Mouse (Mus musculus) ES-CJ7 (cell line): Measurements from ENCODE around the gene Man2b1.
"Not testable (repeated sequence)": the region's sequence is repeated elsewhere in the genome, so short reads cannot be mapped to it uniquely, and the experiment has no call there.

Source experiments
- DNase-seq: peaks from one replicate; pipeline ENCODE4 v3.0.0; 2011; ENCODE audit warnings: low read depth, low spot score

Gene Man2b1

DNA sequence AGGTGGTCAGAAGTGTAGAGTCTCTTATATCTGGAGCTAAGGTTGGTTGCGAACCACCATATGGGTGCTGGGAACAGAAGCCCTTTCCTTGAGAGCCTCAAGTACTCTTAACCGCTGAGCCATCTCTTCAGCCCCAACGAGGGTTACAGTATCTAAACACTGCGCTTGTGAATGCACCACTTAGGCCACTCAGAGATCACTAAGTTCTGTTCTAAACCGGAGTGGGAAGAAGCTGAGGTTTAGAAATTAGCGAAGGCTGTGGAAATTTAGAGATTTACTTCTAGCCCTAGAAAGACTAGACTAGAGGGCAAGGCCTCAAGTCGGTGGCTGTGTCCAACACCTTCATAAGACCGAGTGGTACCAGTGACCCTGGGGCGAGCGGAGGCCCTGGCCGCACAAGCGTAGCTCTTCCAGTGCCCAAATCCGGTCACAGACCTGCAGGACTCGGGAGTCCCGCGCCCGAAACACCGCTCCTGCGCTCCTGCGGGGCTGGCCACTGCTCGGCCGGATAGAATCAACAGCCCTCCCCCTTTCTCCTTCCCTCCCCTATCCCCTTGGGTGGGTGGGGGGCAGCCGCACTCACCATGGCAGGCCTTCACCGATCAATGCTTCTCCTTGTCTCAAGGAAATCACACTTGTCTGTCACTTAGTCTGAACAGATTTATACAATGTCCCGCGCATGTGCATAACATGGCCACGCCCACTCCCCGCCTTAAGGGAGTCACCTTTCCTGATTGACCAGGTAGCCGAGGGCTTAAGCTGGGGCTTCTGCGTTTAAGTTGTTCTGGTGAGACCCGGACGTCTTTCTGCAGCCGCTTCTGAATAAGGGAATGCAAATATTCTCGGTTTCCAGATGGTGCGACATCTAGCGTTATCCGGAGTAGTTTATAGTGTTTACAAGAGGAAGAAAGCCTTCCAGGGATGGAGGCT lies 36.2 kb downstream of the Man2b1 start:
- DNase-seq, result peak; percentile 97

DNA sequence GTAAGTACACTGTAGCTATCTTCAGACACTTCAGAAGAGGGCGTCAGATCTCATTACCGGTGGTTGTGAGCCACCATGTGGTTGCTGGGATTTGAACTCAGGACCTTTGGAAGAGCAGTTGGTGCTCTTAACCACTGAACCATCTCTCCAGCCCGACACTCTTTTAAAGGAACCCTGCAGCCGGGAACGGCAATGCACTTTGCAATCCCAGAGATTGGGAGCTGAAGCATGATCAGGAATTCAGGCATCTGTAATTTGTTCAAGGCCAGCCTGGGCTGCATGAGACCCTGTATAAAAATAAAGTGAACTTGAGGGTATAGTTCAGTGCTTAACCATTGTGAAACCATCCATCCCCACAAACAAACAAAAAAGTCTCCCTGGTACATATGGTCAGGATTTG lies 37.2 kb downstream of the Man2b1 start:
- not testable (repeated sequence) for DNase-seq

DNA sequence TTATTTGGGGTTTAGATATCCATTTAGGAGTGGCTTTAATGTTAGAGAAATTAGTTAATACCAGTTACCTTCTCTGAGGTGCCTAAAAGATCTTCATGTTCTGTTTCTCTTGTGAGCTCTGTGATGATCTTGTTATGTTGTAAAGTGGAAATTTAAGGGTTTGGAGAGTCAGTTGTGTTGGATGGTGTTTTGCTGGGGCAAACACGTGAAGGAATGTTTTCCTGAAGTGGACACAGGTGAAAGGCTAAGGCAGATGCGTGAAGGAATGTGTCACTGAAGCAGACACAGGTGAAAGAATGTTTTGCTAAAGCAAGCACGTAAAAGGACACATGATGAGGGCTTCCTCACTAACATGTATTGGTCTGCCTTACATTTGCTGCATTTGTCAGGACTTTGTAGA lies 39.9 kb downstream of the Man2b1 start, which contains the start of gene Zfp791:
Gene Zfp791 (minus strand): TSS at position 101 of the 400 bp plus-strand sequence.
- no peak for DNase-seq

DNA sequence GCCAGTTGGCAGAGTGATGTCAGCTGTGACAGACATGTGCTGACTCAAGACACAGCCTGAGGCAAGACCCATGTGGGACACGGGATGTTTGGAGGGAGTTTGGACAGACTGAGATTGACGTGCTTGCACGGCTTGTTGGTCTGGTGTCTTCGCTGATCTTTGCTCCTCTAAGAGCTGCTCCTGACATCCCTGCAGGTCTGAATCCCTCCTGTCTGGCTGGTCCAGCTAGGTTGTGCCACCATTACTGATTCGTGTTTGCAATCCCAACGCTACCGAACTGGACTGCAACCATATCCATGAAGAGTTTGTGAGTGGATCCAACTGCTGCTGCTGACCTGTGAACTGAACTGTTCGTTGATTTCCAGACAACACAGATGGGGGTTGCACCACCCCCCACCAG lies 40.6 kb downstream of the Man2b1 start:
- DNase-seq, result no peak

DNA sequence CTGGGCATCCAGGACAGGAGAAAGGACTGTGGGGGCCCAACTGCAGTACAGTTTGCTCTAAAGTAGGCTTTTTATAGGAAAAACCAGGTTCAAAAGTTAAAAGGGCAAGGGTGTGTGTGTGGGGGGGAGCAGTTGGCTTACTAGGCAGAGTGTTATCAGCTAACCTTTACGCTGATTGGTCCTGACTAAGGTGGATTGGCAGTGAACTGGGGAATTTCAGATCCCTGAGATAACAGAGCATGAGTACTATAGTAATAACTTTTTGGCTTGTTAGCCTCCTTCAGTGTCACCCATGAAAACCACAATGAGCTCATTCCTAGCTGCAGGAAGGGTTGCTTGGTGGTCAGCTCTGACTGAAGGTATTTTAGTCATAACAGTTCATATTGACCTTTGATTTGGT lies 49.3 kb downstream of the Man2b1 start:
- no peak for DNase-seq

DNA sequence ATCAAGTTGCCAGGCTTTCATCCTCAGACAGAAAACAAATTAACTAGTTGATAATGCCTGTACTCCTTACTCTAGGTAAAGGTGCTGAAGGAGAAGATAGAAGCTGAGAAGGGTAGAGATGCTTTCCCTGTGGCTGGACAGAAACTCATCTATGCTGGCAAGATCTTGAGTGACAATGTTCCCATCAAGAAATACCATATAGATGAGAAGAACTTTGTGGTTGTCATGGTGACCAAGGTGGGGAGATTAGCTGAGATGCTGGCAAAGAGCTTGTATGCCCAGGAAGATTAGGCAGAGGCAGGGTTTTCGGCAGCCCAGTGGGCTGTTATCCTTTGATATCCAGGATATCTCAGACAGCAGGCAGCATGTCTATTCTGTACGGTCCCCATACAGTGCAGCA lies 52.6 kb downstream of the Man2b1 start:
- DNase-seq, result not testable (repeated sequence)

DNA sequence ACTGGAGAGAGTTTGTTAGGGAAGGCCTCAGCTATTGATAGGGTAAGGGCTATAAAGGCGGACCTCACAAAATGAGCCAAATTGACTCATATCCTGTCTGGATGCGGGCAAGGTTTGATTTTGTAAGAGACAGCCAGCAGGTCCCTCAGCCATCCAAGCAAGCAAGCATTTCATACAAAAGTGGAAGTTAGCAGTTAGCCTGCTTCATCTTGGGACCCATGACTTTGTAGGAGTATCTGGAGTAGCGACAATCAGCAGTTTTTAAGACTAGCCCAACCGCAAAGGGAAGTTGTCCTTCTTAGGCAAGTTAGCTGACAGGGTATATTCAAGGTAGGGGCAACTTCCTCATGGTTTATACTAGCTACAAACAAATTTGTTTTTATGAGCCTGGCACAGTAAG lies 59.4 kb downstream of the Man2b1 start:
- peak; percentile 1 for DNase-seq
